20 mouse cellular contexts compared by ENCODE assay signal in the genomic region with DNA sequence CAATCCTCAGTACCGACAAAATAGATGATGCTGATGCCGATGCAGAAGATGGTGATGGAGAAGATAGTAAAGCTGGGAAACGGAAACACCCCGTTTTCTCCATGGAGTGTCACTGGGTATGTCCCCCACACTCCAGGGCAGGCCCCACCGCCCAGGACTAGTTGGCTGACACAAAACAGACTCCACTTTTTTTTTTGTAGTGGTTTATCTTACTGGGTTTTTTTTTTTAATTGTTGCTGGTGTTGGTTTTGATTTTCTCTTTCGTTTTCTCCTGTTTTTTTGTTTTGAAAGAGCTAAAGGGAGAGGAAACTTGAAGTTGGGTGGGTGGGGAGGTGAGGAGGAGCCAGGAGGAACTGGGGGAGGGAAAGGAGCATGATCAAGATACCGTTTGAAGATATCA. TPM values are rescaled to one million over a fixed set of nuclear protein-coding genes. Genes with fewer than 3 reads are reported as not detected.
DNase-seq lines count a peak whose midpoint lies in the region; ATAC-seq and TF ChIP-seq lines count a peak whose summit lies in the region.
"Had no signal": no experiment of that assay in that cellular context is flagged by ENCODE, and none has a peak within 500 bp of the region (broad histone marks: within the 10 kb centered on the region; RNA-seq: fewer than 3 reads in every experiment).

No protein-coding gene starts in this region.

- no peak overlapping the region for H3K4me3 ChIP-seq in kidney, embryonic 16.5 days (ENCODE audit: low read length)
- peak overlapping the region; percentile 60; the same call in 1 of the 2 replicates for H3K4me3 ChIP-seq in E14TG2a.4 (replicated peaks; ENCODE audit: low read length)
- H3K4me3 ChIP-seq: embryonic facial prominence, embryonic 10.5 days; forebrain, embryonic 12.5 days; heart, embryonic 10.5 days; hindbrain, embryonic 10.5 days; limb, embryonic 13.5 days; midbrain, embryonic 12.5 days; neural tube, embryonic 12.5 days had no signal

- peak overlapping the region; percentile 61 for H3K27ac ChIP-seq in kidney, embryonic 16.5 days (ENCODE audit: low read length)
- H3K27ac ChIP-seq: embryonic facial prominence, embryonic 10.5 days; forebrain, embryonic 12.5 days; heart, embryonic 10.5 days; hindbrain, embryonic 10.5 days; limb, embryonic 13.5 days; midbrain, embryonic 12.5 days; neural tube, embryonic 12.5 days had no signal

- 87% methylated on average over 7 of the region's 7 CpGs for WGBS in kidney, embryonic 16.5 days

- H3K9me3 ChIP-seq in kidney, embryonic 16.5 days (ENCODE audit: low read length) = no peaks in the 10 kb centered on the region
- no peaks in the 10 kb centered on the region for H3K9me3 ChIP-seq in E14TG2a.4 (ENCODE audit: low read length)
- H3K9me3 ChIP-seq: heart, embryonic 10.5 days; hindbrain, embryonic 10.5 days; limb, embryonic 13.5 days; midbrain, embryonic 12.5 days; neural tube, embryonic 12.5 days had no signal

- ATAC-seq in kidney, embryonic 16.5 days (ENCODE audit: low FRiP score, low TSS enrichment) = no peak

- H3K9ac ChIP-seq in kidney, embryonic 16.5 days (replicated peaks; ENCODE audit: low read length) = no peak overlapping the region
- H3K9ac ChIP-seq: forebrain, embryonic 12.5 days; limb, embryonic 13.5 days; lung, embryonic 14.5 days; midbrain, embryonic 12.5 days; neural tube, embryonic 12.5 days had no signal

- DNase-seq in kidney, postnatal 10 days = no peak
- peak; percentile 85 for DNase-seq in CD4-positive helper T cell, adult 2 months (ENCODE audit: low read depth, low spot score)
- peak; percentile 86 for DNase-seq in induced T-regulatory cell, adult 2 months (ENCODE audit: low read depth)
- DNase-seq in embryo, embryonic 9.5 days (ENCODE audit: extremely low spot score) = no peak
- DNase-seq in lung, postnatal 25 days (ENCODE audit: low spot score) = no peak
- DNase-seq in urinary bladder, postnatal 4 days (ENCODE audit: low spot score in 2 of 2) = no peak
- DNase-seq: cerebellum, adult 8-10 months; gastrocnemius, postnatal 25 days; lung, embryonic 14.5 days; right cerebral cortex, adult 18-20 months; thymus, adult 18-20 months had no signal

- peaks cover 55% of the 10 kb centered on the region for H3K4me1 ChIP-seq in kidney, embryonic 16.5 days (ENCODE audit: insufficient read depth, low read length)
- H3K4me1 ChIP-seq in E14TG2a.4 (replicated peaks; ENCODE audit: low read depth, low read length) = peaks cover 90% of the 10 kb centered on the region
- H3K4me1 ChIP-seq: forebrain, embryonic 12.5 days had no signal

- H3K4me2 ChIP-seq in kidney, embryonic 16.5 days (replicated peaks; ENCODE audit: low read depth, low read length) = no peak overlapping the region
- H3K4me2 ChIP-seq: forebrain, embryonic 12.5 days; limb, embryonic 13.5 days; lung, embryonic 14.5 days; midbrain, embryonic 12.5 days; neural tube, embryonic 12.5 days had no signal

- no peaks in the 10 kb centered on the region for H3K27me3 ChIP-seq in kidney, embryonic 16.5 days (ENCODE audit: insufficient read depth, low read length)
- H3K27me3 ChIP-seq in E14TG2a.4 (ENCODE audit: insufficient read depth, low read length) = no peaks in the 10 kb centered on the region
- H3K27me3 ChIP-seq: forebrain, embryonic 12.5 days; limb, embryonic 13.5 days; midbrain, embryonic 12.5 days; neural tube, embryonic 12.5 days had no signal

- no peak for TF ChIP-seq CTCF in E14TG2a.4 (conservative IDR thresholded peaks at IDR 0.05; ENCODE audit: low read length)

- peaks cover 7% of the 10 kb centered on the region; the same call in 1 of the 2 replicates for H3K36me3 ChIP-seq in kidney, embryonic 16.5 days (ENCODE audit: insufficient read depth, low read length)
- peaks cover 12% of the 10 kb centered on the region for H3K36me3 ChIP-seq in E14TG2a.4 (ENCODE audit: insufficient read depth, low read length)

RNA-seq across cellular contexts. Expression of a gene that starts 18.4 kb away (rescaled TPM):
- polyA plus RNA-seq in kidney, embryonic 16.5 days (2015; fragmentation: Nextera tagmentation; extraction: Ambion mirVana) = 21.5 and 23.0 TPM in 2 replicates

RNA-seq across cellular contexts. Expression of a gene that starts 27.2 kb away (rescaled TPM):
- polyA plus RNA-seq in kidney, embryonic 16.5 days (2015; fragmentation: Nextera tagmentation; extraction: Ambion mirVana) = 178 and 180 TPM in 2 replicates

Comparison
In these comparisons a context has a peak if more than half of its experiments do, and no peak if none do; other contexts are left out.
1. DNase-seq: peak in CD4-positive helper T cell, adult 2 months (single experiment) and induced T-regulatory cell, adult 2 months (single experiment); none in kidney, postnatal 10 days (single experiment), embryo, embryonic 9.5 days (single experiment), lung, postnatal 25 days (single experiment) and urinary bladder, postnatal 4 days (0 of 2).